Mouse (Mus musculus) intestine, embryonic 14.5 days (tissue): ENCODE data around the gene C1rl. TPM values are rescaled to one million over a fixed set of nuclear protein-coding genes. Genes with fewer than 3 reads are reported as not detected.

ENCODE experiments used
- ATAC-seq: fragments of 200-750 bp; cut with Nextera tagmentation; replicated peaks from 2 replicates; pipeline ENCODE4 v1.8.0; 2017; ENCODE audit warnings: low read depth, moderate number of reproducible peaks, moderate TSS enrichment, moderate library complexity; ENCODE audit not compliant: low FRiP score, low TSS enrichment
- DNase-seq: peaks from one replicate; pipeline ENCODE4 v3.0.0-alpha.2; 2018; ENCODE audit warnings: low spot score
- H3K27ac ChIP-seq: fragments of 300-500 bp; sonication (generic); 2 replicates; pipeline ENCODE4 v1.5.1; 2014; ENCODE audit warnings: low read depth, mild to moderate bottlenecking, control low read depth
- H3K27me3 ChIP-seq: fragments of 300-500 bp; sonication (generic); replicated peaks from 2 replicates; pipeline ENCODE4 v1.6.1; 2014; ENCODE audit warnings: low read length, control low read depth; ENCODE audit not compliant: control insufficient read depth, insufficient read depth
- H3K36me3 ChIP-seq: fragments of 300-500 bp; sonication (generic); 2 replicates; pipeline ENCODE4 v1.6.1; 2014; ENCODE audit warnings: low read length, control low read depth; ENCODE audit not compliant: control insufficient read depth, insufficient read depth
- H3K4me1 ChIP-seq: fragments of 300-500 bp; sonication (generic); replicated peaks from 2 replicates; pipeline ENCODE4 v1.6.1; 2014; ENCODE audit warnings: low read length, control low read depth, mixed read lengths; ENCODE audit not compliant: control insufficient read depth, insufficient read depth
- H3K4me2 ChIP-seq: fragments of 300-500 bp; sonication (generic); 2 replicates; pipeline ENCODE4 v1.6.1; 2014; ENCODE audit warnings: low read length
- H3K4me3 ChIP-seq: fragments of 300-500 bp; sonication (generic); 2 replicates; pipeline ENCODE4 v1.5.1; 2014; ENCODE audit warnings: low read depth, low read length, control low read depth, mixed read lengths
- H3K9ac ChIP-seq: fragments of 300-500 bp; sonication (generic); 2 replicates; pipeline ENCODE4 v1.6.1; 2014; ENCODE audit warnings: mild to moderate bottlenecking, low read length
- H3K9me3 ChIP-seq: fragments of 300-500 bp; sonication (generic); 2 replicates; pipeline ENCODE4 v1.6.1; 2016; ENCODE audit warnings: low read length, control low read depth; ENCODE audit not compliant: control insufficient read depth
- WGBS: fragments of 180-500 bp; shearing (Covaris S2); extraction: QIAGEN DNeasy Blood & Tissue Kit; methylation state at CpG from one replicate; pipeline ENCODE4 v1.1.7; 2014; 5-methylcytosine and 5-hydroxymethylcytosine counted together
- polyA plus RNA-seq: library from polyadenylated mRNA; unstranded; fragments of >200 nt; fragmentation: Nextera tagmentation; extraction: Ambion mirVana; gene quantifications from 2 replicates; pipeline ENCODE4 v1.2.1, GENCODE M21; 2014

C1rl gene
- polyA plus RNA-seq, 1 experiment from 2014 or later, result 0.92 TPM

DNA sequence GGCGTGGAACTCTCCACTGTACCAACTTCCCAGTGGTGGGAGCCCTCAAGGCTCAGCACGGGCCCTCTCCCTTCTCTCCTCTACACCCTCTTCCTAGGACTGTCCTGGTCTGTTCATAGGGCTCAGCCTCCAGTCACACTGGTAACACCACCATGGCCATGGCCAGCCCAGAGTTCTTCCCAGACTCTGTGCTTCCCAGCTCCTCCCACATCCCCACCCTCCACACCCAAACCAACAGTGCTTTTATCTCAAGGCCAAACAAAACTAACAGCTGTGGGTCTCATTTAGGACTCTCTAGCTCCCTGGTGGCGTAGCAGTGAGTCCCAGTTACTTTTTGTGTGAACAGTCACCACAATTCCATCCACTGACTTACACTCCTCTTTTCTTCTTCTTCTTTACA, 40.9 kb upstream of the C1rl start:
- Histone ChIP-seq H3K4me3 (no peak overlapping the region), H3K27me3 (no peaks in the 10 kb centered on the region), H3K36me3 (no peaks in the 10 kb centered on the region), H3K9me3 (no peaks in the 10 kb centered on the region), H3K4me2 (no peak overlapping the region), H3K27ac (no peak overlapping the region), H3K9ac (no peak overlapping the region), H3K4me1 (0 out of 2 replicates have a peak, but pooled peaks cover 4% of the 10 kb centered on the region)
- 70% methylated on average over 3 of the region's 3 CpGs for WGBS
- DNase-seq, result no peak
- ATAC-seq, result no peak

DNA sequence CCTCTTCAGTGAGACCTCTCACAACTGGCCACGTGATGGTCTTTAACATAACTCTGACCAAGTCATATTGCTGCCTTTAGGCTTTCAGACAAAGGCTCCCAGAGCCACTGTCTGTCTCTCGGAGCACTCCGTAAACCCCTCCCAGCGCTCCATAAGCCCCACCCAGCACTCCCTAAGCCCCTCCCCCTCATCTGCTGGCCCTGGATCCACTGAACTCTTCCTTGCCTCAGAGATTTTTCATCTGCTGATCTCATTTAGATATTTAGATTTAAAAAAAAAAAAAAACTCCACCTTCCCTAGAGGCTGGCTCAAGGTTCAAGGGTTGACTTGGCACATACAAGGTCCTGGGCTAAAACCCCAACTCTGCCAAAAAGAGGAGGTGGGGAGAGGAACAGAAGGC, 39.2 kb upstream of the C1rl start:
- Histone ChIP-seq H3K36me3 (no peaks in the 10 kb centered on the region), H3K9me3 (no peaks in the 10 kb centered on the region), H3K9ac (no peak overlapping the region), H3K4me1 (0 out of 2 replicates have a peak, but pooled peaks cover 4% of the 10 kb centered on the region), H3K4me3 (no peak overlapping the region), H3K4me2 (no peak overlapping the region), H3K27me3 (no peaks in the 10 kb centered on the region), H3K27ac (no peak overlapping the region)
- ATAC-seq (no peak), DNase-seq (no peak)
- 50% methylated on average over 4 of the region's 4 CpGs for WGBS

DNA sequence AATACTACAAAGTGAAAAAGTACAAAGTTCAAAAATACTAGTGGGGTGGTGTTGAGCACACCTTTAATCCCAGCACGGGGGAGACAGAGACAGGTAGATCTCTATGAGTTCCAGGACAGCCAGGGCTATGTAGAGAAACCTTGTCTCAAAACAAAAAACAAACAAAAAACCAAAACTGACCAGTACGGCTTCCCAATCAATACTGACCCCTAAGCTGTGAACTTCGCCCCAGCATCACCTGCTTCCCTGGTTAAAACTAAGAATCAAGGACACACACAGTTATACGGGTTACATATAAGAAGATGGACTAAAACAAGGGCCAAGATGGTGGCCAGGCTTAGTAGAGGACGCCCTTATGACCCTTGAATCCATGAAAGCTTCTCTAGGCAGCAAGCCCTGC, 36.7 kb upstream of the C1rl start:
- Histone ChIP-seq H3K36me3 (no peaks in the 10 kb centered on the region), H3K4me2 (no peak overlapping the region), H3K4me3 (no peak overlapping the region), H3K9ac (no peak overlapping the region), H3K27me3 (no peaks in the 10 kb centered on the region), H3K4me1 (0 out of 2 replicates have a peak, but pooled peaks cover 4% of the 10 kb centered on the region), H3K9me3 (no peaks in the 10 kb centered on the region), H3K27ac (no peak overlapping the region)
- ATAC-seq (no peak), DNase-seq (no peak)
- WGBS, result 98% methylated on average over 5 of the region's 5 CpGs

DNA sequence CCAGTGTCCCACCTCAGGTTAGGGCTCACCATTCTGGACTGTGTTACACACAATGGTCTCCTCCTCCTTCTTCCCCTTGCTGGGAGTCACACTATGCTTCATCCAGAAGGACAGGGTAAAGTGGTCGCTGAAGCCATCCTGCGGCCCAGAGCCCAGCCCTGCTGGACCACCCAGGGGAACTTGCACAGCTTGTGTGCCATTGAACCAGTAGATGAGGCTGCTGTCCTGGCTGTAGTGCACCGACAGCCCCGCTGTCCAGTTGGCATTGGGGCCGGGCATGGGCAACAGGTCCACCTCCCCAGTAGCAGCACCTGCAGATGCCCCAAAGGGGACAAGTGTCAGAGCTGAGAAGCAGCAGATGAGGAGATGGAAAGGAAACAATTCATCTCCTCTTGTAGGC, 35.1 kb upstream of the C1rl start:
- no peaks in the 10 kb centered on the region for H3K4me1 ChIP-seq
- H3K9ac ChIP-seq, result no peak overlapping the region
- no peak overlapping the region for H3K4me3 ChIP-seq
- WGBS, result 90% methylated on average over 5 of the region's 5 CpGs
- DNase-seq (no peak), ATAC-seq (no peak)
- no peak overlapping the region for H3K4me2 ChIP-seq
- H3K9me3 ChIP-seq, result no peaks in the 10 kb centered on the region
- no peak overlapping the region for H3K27ac ChIP-seq
- H3K27me3 ChIP-seq, result no peaks in the 10 kb centered on the region
- H3K36me3 ChIP-seq, result no peaks in the 10 kb centered on the region

DNA sequence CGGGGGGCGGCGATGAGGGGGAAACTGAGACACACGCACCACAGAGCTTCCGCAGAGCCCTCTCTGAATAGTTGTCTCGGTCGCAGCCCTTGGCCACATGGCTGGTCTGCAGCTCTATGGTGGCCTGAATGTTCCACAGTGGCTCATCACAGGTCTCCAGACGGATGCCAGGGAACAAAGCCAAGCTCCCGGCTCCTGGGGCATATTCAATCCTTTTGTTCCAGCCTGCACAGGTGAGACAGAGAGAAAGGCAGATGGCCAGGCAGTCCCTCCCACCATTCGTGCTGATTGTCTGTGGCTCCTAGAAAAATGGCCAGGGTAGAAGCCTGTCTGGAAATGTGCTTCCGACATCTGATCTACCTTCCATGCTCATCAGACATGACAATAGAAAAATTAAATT, 34.4 kb upstream of the C1rl start:
- Histone ChIP-seq H3K9ac (no peak overlapping the region), H3K4me2 (no peak overlapping the region), H3K4me1 (no peaks in the 10 kb centered on the region), H3K27me3 (no peaks in the 10 kb centered on the region), H3K9me3 (no peaks in the 10 kb centered on the region), H3K27ac (no peak overlapping the region), H3K36me3 (no peaks in the 10 kb centered on the region), H3K4me3 (no peak overlapping the region)
- ATAC-seq (no peak), DNase-seq (no peak)
- 82% methylated on average over 11 of the region's 11 CpGs for WGBS

DNA sequence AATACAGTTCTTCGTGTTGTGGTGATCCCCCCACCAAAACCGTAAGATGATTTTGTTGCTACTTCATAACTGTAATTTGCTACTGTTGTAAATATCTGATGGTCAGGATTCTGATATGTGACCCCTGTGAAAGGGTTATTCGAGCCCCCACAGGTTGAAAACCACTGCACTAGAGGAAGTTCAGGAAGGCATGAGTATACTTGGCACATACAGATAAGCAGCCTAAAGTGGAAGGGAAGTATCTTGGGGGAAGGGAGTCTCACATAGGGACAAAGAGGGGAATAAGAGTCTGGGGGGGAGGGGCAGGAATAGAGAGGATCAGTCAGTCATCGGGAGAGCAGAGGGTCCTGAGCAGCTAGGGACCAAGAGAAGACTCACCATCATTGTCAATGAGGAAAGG, 33.5 kb upstream of the C1rl start:
- no peak overlapping the region for H3K4me3 ChIP-seq
- no peaks in the 10 kb centered on the region for H3K4me1 ChIP-seq
- DNase-seq, result no peak
- no peaks in the 10 kb centered on the region for H3K27me3 ChIP-seq
- no peak for ATAC-seq
- no peak overlapping the region for H3K27ac ChIP-seq
- 80% methylated on average over 4 of the region's 4 CpGs for WGBS
- H3K36me3 ChIP-seq, result no peaks in the 10 kb centered on the region
- H3K9ac ChIP-seq, result no peak overlapping the region
- H3K4me2 ChIP-seq, result no peak overlapping the region
- no peaks in the 10 kb centered on the region for H3K9me3 ChIP-seq

DNA sequence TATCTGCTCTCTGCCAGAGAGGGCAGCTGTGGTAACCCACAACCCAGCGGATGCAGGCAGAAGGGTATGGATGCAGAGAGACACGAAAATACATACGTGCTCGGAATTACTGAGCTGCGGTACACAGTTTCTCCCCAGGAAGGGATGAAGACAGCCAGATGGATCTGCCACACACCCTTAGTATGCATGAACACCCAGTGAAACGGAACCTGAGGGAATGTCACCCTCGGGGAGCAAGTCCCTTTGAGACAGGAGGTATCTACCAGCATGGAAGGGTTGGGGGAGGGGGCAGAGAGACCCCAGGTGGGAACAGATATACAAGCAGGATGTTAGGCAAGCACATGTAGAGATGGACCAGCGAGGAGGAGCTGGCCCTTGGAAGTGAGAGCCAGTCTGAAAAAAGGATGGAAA, 29.0 kb upstream of the C1rl start:
- no peak for ATAC-seq
- H3K9ac ChIP-seq, result no peak overlapping the region
- H3K27me3 ChIP-seq, result no peaks in the 10 kb centered on the region
- peak overlapping the region; percentile 61 for H3K4me2 ChIP-seq
- H3K4me1 ChIP-seq, result no peaks in the 10 kb centered on the region
- H3K36me3 ChIP-seq, result no peaks in the 10 kb centered on the region
- 25% methylated on average over 8 of the region's 8 CpGs for WGBS
- no peak overlapping the region for H3K4me3 ChIP-seq
- no peak for DNase-seq
- H3K27ac ChIP-seq, result no peak overlapping the region
- no peaks in the 10 kb centered on the region for H3K9me3 ChIP-seq

DNA sequence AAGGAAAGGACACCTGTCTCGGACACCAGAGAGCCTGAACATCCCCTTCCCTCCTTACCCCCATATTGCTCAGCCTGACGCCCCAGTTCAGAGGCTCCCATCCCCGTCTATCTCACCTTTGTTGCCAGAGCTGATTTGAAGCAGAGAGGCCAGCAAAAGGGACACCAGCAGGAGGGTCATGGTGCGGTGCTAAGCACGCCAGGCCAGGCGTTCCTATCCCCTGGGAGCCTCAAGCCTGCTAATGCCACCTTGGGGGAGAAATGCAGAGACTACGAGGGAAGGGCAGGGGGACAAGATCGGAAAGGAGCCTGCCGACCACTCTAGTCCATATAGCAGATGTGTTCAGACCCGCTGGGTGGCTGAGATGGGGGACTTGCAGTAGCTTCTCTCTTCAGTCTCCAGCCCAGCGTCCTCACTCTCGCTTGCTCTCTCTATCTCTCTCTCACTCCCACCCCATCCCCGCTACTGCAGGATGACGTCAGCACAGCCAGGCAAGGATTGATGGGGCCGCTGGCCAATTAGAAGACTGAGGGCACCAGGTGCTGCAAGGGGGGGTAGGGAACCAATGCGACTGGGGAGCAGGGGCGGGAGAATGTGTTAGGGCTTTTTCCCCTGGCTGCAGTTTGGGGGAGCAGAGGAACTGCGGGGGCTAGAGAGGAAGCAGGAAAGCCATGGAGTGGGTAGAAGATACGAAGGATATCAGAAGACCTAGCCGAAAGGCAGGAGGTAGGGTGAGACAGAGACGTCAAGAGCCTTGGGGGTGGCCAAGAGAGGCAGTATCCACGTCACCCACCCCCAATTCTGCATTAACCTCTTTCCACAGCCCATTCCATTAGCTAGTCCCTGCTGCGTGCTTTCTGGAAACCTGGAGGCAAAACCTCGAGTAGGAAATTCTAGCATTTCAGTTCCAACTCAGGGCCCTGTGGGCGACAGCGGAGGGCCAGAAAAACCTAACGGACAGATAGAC, 28.3 kb upstream of the C1rl start, which contains the start of gene Clstn3:
TSS of gene Clstn3 (minus strand) at position 490 of the 967 bp plus-strand sequence.
- ATAC-seq (peak; percentile 94), DNase-seq (peak; percentile 92)
- no peaks in the 10 kb centered on the region for H3K4me1 ChIP-seq
- no peaks in the 10 kb centered on the region for H3K9me3 ChIP-seq
- H3K27me3 ChIP-seq, result no peaks in the 10 kb centered on the region
- no peaks in the 10 kb centered on the region for H3K36me3 ChIP-seq
- 6% methylated on average over 27 of the region's 27 CpGs for WGBS
- H3K4me2 ChIP-seq, result peak within 1 kb of the TSS; percentile 61
- peak within 1 kb of the TSS; percentile 38 for H3K4me3 ChIP-seq
- peak within 1 kb of the TSS; percentile 45 for H3K9ac ChIP-seq
- H3K27ac ChIP-seq, result no peak within 1 kb of the TSS

DNA sequence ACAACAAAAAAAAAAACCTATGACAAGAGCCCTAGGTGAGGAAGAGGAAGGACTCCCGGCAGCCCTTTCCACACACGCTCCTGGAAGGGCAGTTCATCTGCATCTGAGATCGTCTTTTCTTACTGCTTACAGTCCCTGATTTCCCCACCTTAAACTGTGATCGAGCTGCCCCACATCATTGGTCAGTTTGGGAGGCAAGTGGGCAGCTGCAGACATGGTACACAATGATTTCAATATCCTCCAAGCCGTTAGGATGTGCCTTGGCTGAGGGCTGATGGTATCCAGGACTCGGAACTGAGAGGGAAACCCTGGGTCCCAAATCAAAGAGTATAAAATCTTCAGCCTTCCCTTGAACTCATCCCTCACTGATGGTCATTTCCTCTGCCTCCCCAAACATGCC, 27.6 kb upstream of the C1rl start:
- Histone ChIP-seq H3K4me2 (peak overlapping the region; percentile 61), H3K9me3 (no peaks in the 10 kb centered on the region), H3K4me3 (peak overlapping the region; percentile 38), H3K27me3 (no peaks in the 10 kb centered on the region), H3K9ac (no peak overlapping the region; the same call in 1 of the 2 replicates), H3K36me3 (no peaks in the 10 kb centered on the region), H3K4me1 (no peaks in the 10 kb centered on the region), H3K27ac (no peak overlapping the region)
- no peak for DNase-seq
- WGBS, result 36% methylated on average over 6 of the region's 6 CpGs
- ATAC-seq, result no peak
